Mouse (Mus musculus): ENCODE results near the gene Ell3. TPM values are rescaled to one million over a fixed set of nuclear protein-coding genes. Genes with fewer than 3 reads are reported as not detected.

Gene Ell3
- polyA plus RNA-seq, 1 experiment from 2014 or later = 19.7 TPM

GRCm38 (mm10) chr2:121416356-121416755 is 27.7 kb downstream of the Ell3 start:
- H3K36me3 ChIP-seq (ENCODE audit: control insufficient read depth, insufficient read depth, low read length) = peaks cover 35% of the 10 kb centered on the region
- no peaks in the 10 kb centered on the region for H3K27me3 ChIP-seq (replicated peaks; ENCODE audit: control insufficient read depth, insufficient read depth, low read length)
- H3K4me1 ChIP-seq (ENCODE audit: control insufficient read depth, insufficient read depth, low read length) = peaks cover 15% of the 10 kb centered on the region
- peak overlapping the region; percentile 74 for H3K4me2 ChIP-seq (ENCODE audit: low read depth, low read length)
- ATAC-seq (ENCODE audit: low read depth) = no peak
- H3K9ac ChIP-seq (ENCODE audit: low read depth, low read length) = no peak overlapping the region
- H3K4me3 ChIP-seq (ENCODE audit: low read depth, low read length) = no peak overlapping the region
- no peaks in the 10 kb centered on the region for H3K9me3 ChIP-seq (ENCODE audit: control insufficient read depth, low read length)
- DNase-seq (ENCODE audit: low spot score) = no peak
- WGBS = 90% methylated on average over 6 of the region's 6 CpGs
- H3K27ac ChIP-seq (replicated peaks; ENCODE audit: low read depth, low read length) = no peak overlapping the region

- H3K9ac ChIP-seq (ENCODE audit: low read depth, low read length) = peak overlapping the region; percentile 99
- ATAC-seq (ENCODE audit: low read depth) (no peak), DNase-seq (ENCODE audit: low spot score) (no peak)
- H3K36me3 ChIP-seq (ENCODE audit: control insufficient read depth, insufficient read depth, low read length) = peaks cover 27% of the 10 kb centered on the region
- H3K9me3 ChIP-seq (ENCODE audit: control insufficient read depth, low read length) = no peaks in the 10 kb centered on the region
- peaks cover 15% of the 10 kb centered on the region for H3K4me1 ChIP-seq (ENCODE audit: control insufficient read depth, insufficient read depth, low read length)
- H3K27me3 ChIP-seq (replicated peaks; ENCODE audit: control insufficient read depth, insufficient read depth, low read length) = no peaks in the 10 kb centered on the region
- WGBS = 75% methylated on average over 3 of the region's 3 CpGs
- H3K4me2 ChIP-seq (ENCODE audit: low read depth, low read length) = peak overlapping the region; percentile 74
- H3K4me3 ChIP-seq (ENCODE audit: low read depth, low read length) = peak overlapping the region; percentile 88
- H3K27ac ChIP-seq (replicated peaks; ENCODE audit: low read depth, low read length) = no peak overlapping the region
Measured at GRCm38 (mm10) chr2:121415591-121415990, 28.5 kb downstream of the Ell3 start.

GRCm38 (mm10) chr2:121415103-121415502 is 29.0 kb downstream of the Ell3 start:
- Histone ChIP-seq H3K4me2 (ENCODE audit: low read depth, low read length) (peak overlapping the region; percentile 74), H3K36me3 (ENCODE audit: control insufficient read depth, insufficient read depth, low read length) (peaks cover 27% of the 10 kb centered on the region), H3K27me3 (replicated peaks; ENCODE audit: control insufficient read depth, insufficient read depth, low read length) (no peaks in the 10 kb centered on the region), H3K4me1 (ENCODE audit: control insufficient read depth, insufficient read depth, low read length) (peaks cover 15% of the 10 kb centered on the region), H3K9ac (ENCODE audit: low read depth, low read length) (peak overlapping the region; percentile 99), H3K9me3 (ENCODE audit: control insufficient read depth, low read length) (no peaks in the 10 kb centered on the region), H3K27ac (replicated peaks; ENCODE audit: low read depth, low read length) (no peak overlapping the region), H3K4me3 (ENCODE audit: low read depth, low read length) (peak overlapping the region; percentile 88)
- ATAC-seq (ENCODE audit: low read depth) = no peak
- 50% methylated on average over 3 of the region's 3 CpGs for WGBS
- no peak for DNase-seq (ENCODE audit: low spot score)

- Histone ChIP-seq H3K4me2 (ENCODE audit: low read depth, low read length) (peak overlapping the region; percentile 74), H3K9ac (ENCODE audit: low read depth, low read length) (peak overlapping the region; percentile 99), H3K27ac (replicated peaks; ENCODE audit: low read depth, low read length) (peak overlapping the region; percentile 98), H3K4me3 (ENCODE audit: low read depth, low read length) (peak overlapping the region; percentile 88), H3K9me3 (ENCODE audit: control insufficient read depth, low read length) (no peaks in the 10 kb centered on the region), H3K4me1 (ENCODE audit: control insufficient read depth, insufficient read depth, low read length) (peaks cover 15% of the 10 kb centered on the region), H3K27me3 (replicated peaks; ENCODE audit: control insufficient read depth, insufficient read depth, low read length) (no peaks in the 10 kb centered on the region), H3K36me3 (ENCODE audit: control insufficient read depth, insufficient read depth, low read length) (peaks cover 22% of the 10 kb centered on the region)
- peak; percentile 55 for DNase-seq (ENCODE audit: low spot score)
- under 1% methylated on average over 22 of the region's 32 CpGs for WGBS
- ATAC-seq (ENCODE audit: low read depth) = peak; percentile 24
Measured at GRCm38 (mm10) chr2:121414139-121414685, 29.9 kb downstream of the Ell3 start.

- peak within 1 kb of the TSS; percentile 88 for H3K4me3 ChIP-seq (ENCODE audit: low read depth, low read length)
- peak within 1 kb of the TSS; percentile 98 for H3K27ac ChIP-seq (replicated peaks; ENCODE audit: low read depth, low read length)
- DNase-seq (ENCODE audit: low spot score) = peak; percentile 99
- H3K36me3 ChIP-seq (ENCODE audit: control insufficient read depth, insufficient read depth, low read length) = peaks cover 15% of the 10 kb centered on the region
- H3K9me3 ChIP-seq (ENCODE audit: control insufficient read depth, low read length) = 0 out of 2 replicates have a peak, but pooled peaks cover under 1% of the 10 kb centered on the region
- peak; percentile 99 for ATAC-seq (ENCODE audit: low read depth)
- WGBS = under 1% methylated on average over 21 of the region's 68 CpGs
- peak within 1 kb of the TSS; percentile 74 for H3K4me2 ChIP-seq (ENCODE audit: low read depth, low read length)
- no peaks in the 10 kb centered on the region for H3K27me3 ChIP-seq (replicated peaks; ENCODE audit: control insufficient read depth, insufficient read depth, low read length)
- H3K9ac ChIP-seq (ENCODE audit: low read depth, low read length) = peak within 1 kb of the TSS; percentile 99
- H3K4me1 ChIP-seq (ENCODE audit: control insufficient read depth, insufficient read depth, low read length) = peaks cover 15% of the 10 kb centered on the region
Measured at GRCm38 (mm10) chr2:121413387-121414042, 30.6 kb downstream of the Ell3 start, which contains the start of the genes Pdia3 and Catsper2. Pdia3 (plus strand) TSS chr2:121413775. Catsper2 (minus strand) TSS chr2:121413792.

GRCm38 (mm10) chr2:121412843-121413386 is 31.2 kb downstream of the Ell3 start:
- H3K27me3 ChIP-seq (replicated peaks; ENCODE audit: control insufficient read depth, insufficient read depth, low read length) = no peaks in the 10 kb centered on the region
- H3K4me2 ChIP-seq (ENCODE audit: low read depth, low read length) = peak overlapping the region; percentile 74
- H3K27ac ChIP-seq (replicated peaks; ENCODE audit: low read depth, low read length) = peak overlapping the region; percentile 98
- peak overlapping the region; percentile 99 for H3K9ac ChIP-seq (ENCODE audit: low read depth, low read length)
- 0 out of 2 replicates have a peak, but pooled peaks cover 4% of the 10 kb centered on the region for H3K9me3 ChIP-seq (ENCODE audit: control insufficient read depth, low read length)
- no peak for ATAC-seq (ENCODE audit: low read depth)
- peaks cover 9% of the 10 kb centered on the region for H3K36me3 ChIP-seq (ENCODE audit: control insufficient read depth, insufficient read depth, low read length)
- 5% methylated on average over 4 of the region's 4 CpGs for WGBS
- peak overlapping the region; percentile 88 for H3K4me3 ChIP-seq (ENCODE audit: low read depth, low read length)
- peak; percentile 32 for DNase-seq (ENCODE audit: low spot score)
- peaks cover 15% of the 10 kb centered on the region for H3K4me1 ChIP-seq (ENCODE audit: control insufficient read depth, insufficient read depth, low read length)

GRCm38 (mm10) chr2:121408160-121408559 is 35.9 kb downstream of the Ell3 start:
- Histone ChIP-seq H3K4me3 (ENCODE audit: low read depth, low read length) (no peak overlapping the region), H3K9me3 (ENCODE audit: control insufficient read depth, low read length) (0 out of 2 replicates have a peak, but pooled peaks cover 4% of the 10 kb centered on the region), H3K27ac (replicated peaks; ENCODE audit: low read depth, low read length) (no peak overlapping the region), H3K9ac (ENCODE audit: low read depth, low read length) (no peak overlapping the region), H3K36me3 (ENCODE audit: control insufficient read depth, insufficient read depth, low read length) (no peaks in the 10 kb centered on the region), H3K4me1 (ENCODE audit: control insufficient read depth, insufficient read depth, low read length) (peaks cover 3% of the 10 kb centered on the region; the same call in 1 of the 2 replicates), H3K27me3 (replicated peaks; ENCODE audit: control insufficient read depth, insufficient read depth, low read length) (no peaks in the 10 kb centered on the region), H3K4me2 (ENCODE audit: low read depth, low read length) (no peak overlapping the region)
- WGBS = 36% methylated on average over 4 of the region's 4 CpGs
- no peak for ATAC-seq (ENCODE audit: low read depth)
- no peak for DNase-seq (ENCODE audit: low spot score)

- Histone ChIP-seq H3K4me2 (ENCODE audit: low read depth, low read length) (no peak overlapping the region), H3K36me3 (ENCODE audit: control insufficient read depth, insufficient read depth, low read length) (no peaks in the 10 kb centered on the region), H3K4me3 (ENCODE audit: low read depth, low read length) (no peak overlapping the region), H3K4me1 (ENCODE audit: control insufficient read depth, insufficient read depth, low read length) (no peaks in the 10 kb centered on the region), H3K27me3 (replicated peaks; ENCODE audit: control insufficient read depth, insufficient read depth, low read length) (no peaks in the 10 kb centered on the region), H3K9me3 (ENCODE audit: control insufficient read depth, low read length) (0 out of 2 replicates have a peak, but pooled peaks cover 1% of the 10 kb centered on the region), H3K27ac (replicated peaks; ENCODE audit: low read depth, low read length) (no peak overlapping the region), H3K9ac (ENCODE audit: low read depth, low read length) (no peak overlapping the region)
- DNase-seq (ENCODE audit: low spot score) = peak; percentile 20
- ATAC-seq (ENCODE audit: low read depth) = no peak
Measured at GRCm38 (mm10) chr2:121403296-121403695, 40.8 kb downstream of the Ell3 start.
